20 mouse cellular contexts compared by ENCODE assay signal in the genomic region with DNA sequence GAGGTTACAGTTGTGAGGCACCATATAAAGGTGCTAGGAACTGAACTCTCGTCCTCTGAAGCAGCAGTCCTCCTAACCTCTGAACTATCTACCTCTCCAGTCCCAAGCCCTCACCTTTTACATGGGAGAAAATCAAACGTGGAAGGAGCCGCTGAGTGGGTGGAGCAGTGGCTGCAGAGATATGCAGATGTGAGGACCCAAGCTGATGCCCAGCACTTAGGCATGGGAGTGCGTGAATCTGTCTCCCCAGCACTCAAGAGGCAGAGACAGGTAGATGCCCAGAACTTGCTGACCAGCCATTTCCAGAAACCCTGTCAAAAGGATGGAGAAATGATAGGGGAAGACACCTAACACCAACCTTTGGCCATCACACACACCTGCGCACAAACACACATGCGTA. TPM values are rescaled to one million over a fixed set of nuclear protein-coding genes. Genes with fewer than 3 reads are reported as not detected.
A peak's percentile ranks its signal among the peaks of the same experiment; 100 is the strongest.
DNase-seq lines count a peak whose midpoint lies in the region; ATAC-seq lines count a peak whose summit lies in the region.
"Had no signal": no experiment of that assay in that cellular context is flagged by ENCODE, and none has a peak within 500 bp of the region (broad histone marks: within the 10 kb centered on the region; RNA-seq: fewer than 3 reads in every experiment).

No protein-coding gene starts in this region.

- H3K36me3 ChIP-seq in heart, embryonic 10.5 days: peaks cover 62% of the 10 kb centered on the region
- H3K36me3 ChIP-seq in heart, embryonic 12.5 days: peaks cover 50% of the 10 kb centered on the region
- peaks cover 47% of the 10 kb centered on the region for H3K36me3 ChIP-seq in intestine, embryonic 14.5 days (ENCODE audit: control insufficient read depth, insufficient read depth, low read length)
- H3K36me3 ChIP-seq in intestine, embryonic 16.5 days (ENCODE audit: control insufficient read depth, insufficient read depth, low read length): peaks cover 12% of the 10 kb centered on the region; the same call in 1 of the 2 replicates

- DNase-seq in heart, embryonic 10.5 days (ENCODE audit: low spot score): peak; percentile 66
- peak; percentile 32 for DNase-seq in intestine, embryonic 14.5 days (ENCODE audit: low spot score)
- no peak for DNase-seq in ovary, postnatal 14 days (ENCODE audit: low spot score)
- DNase-seq: adrenal gland, adult 8-10 months; adrenal gland, postnatal 14 days; adrenal gland, postnatal 36 days; cerebellum, adult 11-12 months; cerebellum, adult 2 months; cerebellum, adult 9-10 months; cerebellum, postnatal 10 days; cerebellum, postnatal 25 days; forebrain, postnatal 0 days had no signal

- no peaks in the 10 kb centered on the region for H3K4me1 ChIP-seq in heart, embryonic 10.5 days
- no peaks in the 10 kb centered on the region for H3K4me1 ChIP-seq in heart, embryonic 12.5 days (replicated peaks)
- no peaks in the 10 kb centered on the region for H3K4me1 ChIP-seq in intestine, embryonic 14.5 days (replicated peaks; ENCODE audit: control insufficient read depth, insufficient read depth, low read length)
- no peaks in the 10 kb centered on the region for H3K4me1 ChIP-seq in intestine, embryonic 16.5 days (ENCODE audit: control insufficient read depth, insufficient read depth, low read length)
- H3K4me1 ChIP-seq: embryonic facial prominence, embryonic 10.5 days; embryonic facial prominence, embryonic 12.5 days; forebrain, embryonic 13.5 days; forebrain, embryonic 15.5 days had no signal

- no peak for ATAC-seq in heart, embryonic 12.5 days (ENCODE audit: insufficient number of reproducible peaks, low FRiP score)
- no peak for ATAC-seq in intestine, embryonic 14.5 days (replicated peaks; ENCODE audit: low FRiP score, low TSS enrichment, low read depth)
- ATAC-seq in intestine, embryonic 16.5 days: no peak
- ATAC-seq: activated CD4-positive, CD25-positive, alpha-beta regulatory T cell, adult 4 months; forebrain, embryonic 13.5 days; forebrain, embryonic 15.5 days; forebrain, postnatal 0 days; Patski had no signal

- H3K4me2 ChIP-seq in heart, embryonic 12.5 days: no peak overlapping the region
- H3K4me2 ChIP-seq in intestine, embryonic 14.5 days (ENCODE audit: low read length): no peak overlapping the region
- no peak overlapping the region for H3K4me2 ChIP-seq in intestine, embryonic 16.5 days (ENCODE audit: low read depth, low read length)
- H3K4me2 ChIP-seq: embryonic facial prominence, embryonic 12.5 days; forebrain, embryonic 13.5 days; forebrain, embryonic 15.5 days had no signal

- H3K9ac ChIP-seq in heart, embryonic 12.5 days: no peak overlapping the region
- no peak overlapping the region for H3K9ac ChIP-seq in intestine, embryonic 14.5 days (ENCODE audit: low read length)
- no peak overlapping the region for H3K9ac ChIP-seq in intestine, embryonic 16.5 days (ENCODE audit: low read depth, low read length)
- H3K9ac ChIP-seq: embryonic facial prominence, embryonic 12.5 days; forebrain, embryonic 13.5 days; forebrain, embryonic 15.5 days; forebrain, postnatal 0 days had no signal

- H3K4me3 ChIP-seq in heart, embryonic 10.5 days: no peak overlapping the region
- H3K4me3 ChIP-seq in heart, embryonic 12.5 days: no peak overlapping the region
- H3K4me3 ChIP-seq in intestine, embryonic 14.5 days (ENCODE audit: low read depth, low read length): no peak overlapping the region
- no peak overlapping the region for H3K4me3 ChIP-seq in intestine, embryonic 16.5 days (ENCODE audit: low read length)
- H3K4me3 ChIP-seq: embryonic facial prominence, embryonic 10.5 days; embryonic facial prominence, embryonic 12.5 days; forebrain, embryonic 13.5 days; forebrain, embryonic 15.5 days had no signal

- no peaks in the 10 kb centered on the region for H3K27me3 ChIP-seq in heart, embryonic 10.5 days (ENCODE audit: insufficient read depth, poor library complexity, severe bottlenecking)
- H3K27me3 ChIP-seq in heart, embryonic 12.5 days (replicated peaks): no peaks in the 10 kb centered on the region
- H3K27me3 ChIP-seq in intestine, embryonic 14.5 days (replicated peaks; ENCODE audit: control insufficient read depth, insufficient read depth, low read length): no peaks in the 10 kb centered on the region
- no peaks in the 10 kb centered on the region for H3K27me3 ChIP-seq in intestine, embryonic 16.5 days (replicated peaks; ENCODE audit: control insufficient read depth, insufficient read depth, low read length)
- H3K27me3 ChIP-seq: embryonic facial prominence, embryonic 12.5 days; forebrain, embryonic 13.5 days; forebrain, embryonic 15.5 days; Patski had no signal

- no peaks in the 10 kb centered on the region for H3K9me3 ChIP-seq in heart, embryonic 10.5 days
- H3K9me3 ChIP-seq in heart, embryonic 12.5 days (replicated peaks): peaks cover 9% of the 10 kb centered on the region
- H3K9me3 ChIP-seq in intestine, embryonic 14.5 days (ENCODE audit: control insufficient read depth, low read length): no peaks in the 10 kb centered on the region
- H3K9me3 ChIP-seq in intestine, embryonic 16.5 days (ENCODE audit: control insufficient read depth, low read length): no peaks in the 10 kb centered on the region
- H3K9me3 ChIP-seq: forebrain, embryonic 15.5 days had no signal

- WGBS in heart, embryonic 10.5 days: 87% methylated on average over 6 of the region's 6 CpGs
- whole genome bisulfite sequencing in heart, embryonic 12.5 days: 82% methylated on average over 6 of the region's 6 CpGs
- WGBS in intestine, embryonic 14.5 days: 92% methylated on average over 6 of the region's 6 CpGs
- 85% methylated on average over 6 of the region's 6 CpGs for WGBS in intestine, embryonic 16.5 days

- no peak overlapping the region for H3K27ac ChIP-seq in heart, embryonic 10.5 days
- H3K27ac ChIP-seq in heart, embryonic 12.5 days (ENCODE audit: poor library complexity, severe bottlenecking): no peak overlapping the region
- no peak overlapping the region for H3K27ac ChIP-seq in intestine, embryonic 14.5 days (ENCODE audit: low read depth)
- no peak overlapping the region for H3K27ac ChIP-seq in intestine, embryonic 16.5 days (ENCODE audit: low read length)
- H3K27ac ChIP-seq: embryonic facial prominence, embryonic 10.5 days; embryonic facial prominence, embryonic 12.5 days; forebrain, embryonic 13.5 days; forebrain, embryonic 15.5 days had no signal

RNA-seq across cellular contexts. Expression of a gene that starts 18.3 kb away (rescaled TPM):
- polyA plus RNA-seq in heart, embryonic 10.5 days (2016; fragmentation: Nextera tagmentation; extraction: Ambion mirVana): 15.5 and 18.3 TPM in 2 replicates
- polyA plus RNA-seq in heart, embryonic 12.5 days (2016; fragmentation: Nextera tagmentation; extraction: Ambion mirVana): 12.4 and 13.5 TPM in 2 replicates
- polyA plus RNA-seq in intestine, embryonic 14.5 days (2014; fragmentation: Nextera tagmentation; extraction: Ambion mirVana): 16.3 and 17.5 TPM in 2 replicates
- polyA plus RNA-seq in intestine, embryonic 16.5 days (2015; fragmentation: Nextera tagmentation; extraction: Ambion mirVana): 9.6 and 11.2 TPM in 2 replicates
